Mouse (Mus musculus) splenic B cell, adult 2 months (primary cell): ENCODE results near the gene Gemin6.
"Not testable (repeated sequence)": the region's sequence is repeated elsewhere in the genome, so short reads cannot be mapped to it uniquely, and the experiment has no call there.

Source experiments
- DNase-seq: peaks from one replicate; pipeline ENCODE4 v3.0.0-alpha.2; 2011; ENCODE audit warnings: low read depth, low spot score
- H3K27me3 ChIP-seq: 2 replicates; pipeline ENCODE4 v1.6.1; 2012; ENCODE audit warnings: mild to moderate bottlenecking, low read length, moderate library complexity, mixed read lengths; ENCODE audit not compliant: control insufficient read depth, poor library complexity, insufficient read depth, severe bottlenecking
- H3K36me3 ChIP-seq: 2 replicates; pipeline ENCODE4 v1.6.1; 2012; ENCODE audit warnings: mild to moderate bottlenecking, low read length, moderate library complexity, mixed read lengths; ENCODE audit not compliant: control insufficient read depth, poor library complexity, insufficient read depth, severe bottlenecking

The Gemin6 gene

GRCm38 (mm10) chr17:80255208-80255607, 31.0 kb downstream of the Gemin6 start:
- no peaks in the 10 kb centered on the region for H3K27me3 ChIP-seq
- H3K36me3 ChIP-seq = peaks cover 16% of the 10 kb centered on the region
- DNase-seq = no peak

GRCm38 (mm10) chr17:80267065-80267464, 42.8 kb downstream of the Gemin6 start:
- no peak for DNase-seq
- Histone ChIP-seq H3K36me3 (peaks cover 15% of the 10 kb centered on the region), H3K27me3 (no peaks in the 10 kb centered on the region)

GRCm38 (mm10) chr17:80268151-80268550, 43.9 kb downstream of the Gemin6 start:
- Histone ChIP-seq H3K27me3 (no peaks in the 10 kb centered on the region), H3K36me3 (peaks cover 19% of the 10 kb centered on the region)
- no peak for DNase-seq

- not testable (repeated sequence) for H3K27me3 ChIP-seq, DNase-seq
- peaks cover 16% of the 10 kb centered on the region for H3K36me3 ChIP-seq
These were observed 46.4 kb downstream of the Gemin6 start for GRCm38 (mm10) chr17:80270622-80271021.
